Mouse (Mus musculus): ENCODE data around the gene Gm7694.

DNA sequence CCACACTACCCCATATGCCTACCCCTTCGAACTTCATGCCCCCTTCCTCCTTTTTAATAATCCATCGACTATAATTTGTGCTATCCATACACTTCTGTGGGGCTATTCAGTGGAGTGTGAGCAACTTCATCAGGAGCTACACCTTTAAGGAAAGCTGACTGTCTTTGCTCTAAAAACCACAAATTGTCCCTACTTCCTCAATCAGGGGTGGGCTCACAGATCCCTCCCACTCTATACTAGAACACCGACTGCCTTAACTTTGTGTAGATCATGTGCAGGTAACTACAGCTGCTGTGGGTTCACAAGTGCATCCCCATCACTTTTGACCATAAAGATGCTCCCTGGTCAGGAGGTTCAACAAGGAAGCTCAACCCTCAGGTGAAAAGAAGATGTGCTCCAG, 33.8 kb upstream of the Gm7694 start:
- TF ChIP-seq GATA1 (IDR thresholded peaks at IDR 0.05; ENCODE audit: low read length) (no peak), TAL1 (IDR thresholded peaks at IDR 0.05; ENCODE audit: low read length) (no peak)

Measured in erythroblast, embryonic 14.5 days (primary cell).